10 mouse cellular contexts compared by ENCODE assay signal in genomic region chr1:153414962-153415361, GRCm38 (mm10). TPM values are rescaled to one million over a fixed set of nuclear protein-coding genes. Genes with fewer than 3 reads are reported as not detected.
A peak's percentile ranks its signal among the peaks of the same experiment; 100 is the strongest.
DNase-seq lines count a peak whose midpoint lies in the region; ATAC-seq and TF ChIP-seq lines count a peak whose summit lies in the region.
"Had no signal": no experiment of that assay in that cellular context is flagged by ENCODE, and none has a peak within 500 bp of the region (broad histone marks: within the 10 kb centered on the region; RNA-seq: fewer than 3 reads in every experiment).

No protein-coding gene starts in this region.

- H3K4me2 ChIP-seq in kidney, embryonic 14.5 days (replicated peaks; ENCODE audit: low read depth, low read length), result no peak overlapping the region
- H3K4me2 ChIP-seq in midbrain, embryonic 13.5 days (replicated peaks), result no peak overlapping the region
- no peak overlapping the region for H3K4me2 ChIP-seq in intestine, postnatal 0 days (replicated peaks; ENCODE audit: low read depth)
- H3K4me2 ChIP-seq: lung, embryonic 14.5 days had no signal

- no peaks in the 10 kb centered on the region for H3K4me1 ChIP-seq in kidney, embryonic 14.5 days (ENCODE audit: control insufficient read depth, insufficient read depth, low read length)
- H3K4me1 ChIP-seq in bone marrow macrophage, adult 2 months (ENCODE audit: control insufficient read depth, insufficient read depth, low read length), result peaks cover 13% of the 10 kb centered on the region
- no peaks in the 10 kb centered on the region for H3K4me1 ChIP-seq in small intestine, adult 2 months (ENCODE audit: control insufficient read depth, insufficient read depth, insufficient read length, low read length)
- H3K4me1 ChIP-seq in midbrain, embryonic 13.5 days (replicated peaks), result no peaks in the 10 kb centered on the region
- H3K4me1 ChIP-seq in intestine, postnatal 0 days (replicated peaks; ENCODE audit: control insufficient read depth, insufficient read depth, low read length), result no peaks in the 10 kb centered on the region

- H3K9me3 ChIP-seq in kidney, embryonic 14.5 days (ENCODE audit: control insufficient read depth, low read length), result no peaks in the 10 kb centered on the region
- no peaks in the 10 kb centered on the region for H3K9me3 ChIP-seq in midbrain, embryonic 13.5 days
- no peaks in the 10 kb centered on the region for H3K9me3 ChIP-seq in intestine, postnatal 0 days (ENCODE audit: control insufficient read depth)

- no peak overlapping the region for H3K27ac ChIP-seq in kidney, embryonic 14.5 days (ENCODE audit: low read depth, low read length)
- H3K27ac ChIP-seq in bone marrow macrophage, adult 2 months (ENCODE audit: insufficient read depth, low read depth, low read length), result peak overlapping the region; percentile 99
- H3K27ac ChIP-seq in small intestine, adult 2 months (ENCODE audit: insufficient read depth, low read depth, low read length), result peak overlapping the region; percentile 63
- no peak overlapping the region for H3K27ac ChIP-seq in midbrain, embryonic 13.5 days
- no peak overlapping the region for H3K27ac ChIP-seq in intestine, postnatal 0 days (ENCODE audit: low read depth, low read length)

- no peak overlapping the region for H3K9ac ChIP-seq in kidney, embryonic 14.5 days (ENCODE audit: low read depth, low read length)
- no peak overlapping the region for H3K9ac ChIP-seq in midbrain, embryonic 13.5 days (replicated peaks)
- no peak overlapping the region for H3K9ac ChIP-seq in intestine, postnatal 0 days (ENCODE audit: low read depth, low read length)
- H3K9ac ChIP-seq: lung, embryonic 14.5 days had no signal

- H3K36me3 ChIP-seq in kidney, embryonic 14.5 days (ENCODE audit: control insufficient read depth, insufficient read depth, low read length), result no peaks in the 10 kb centered on the region
- H3K36me3 ChIP-seq in small intestine, adult 2 months (ENCODE audit: control insufficient read depth, insufficient read depth, low read length), result no peaks in the 10 kb centered on the region
- no peaks in the 10 kb centered on the region for H3K36me3 ChIP-seq in midbrain, embryonic 13.5 days
- H3K36me3 ChIP-seq in intestine, postnatal 0 days (ENCODE audit: control insufficient read depth, insufficient read depth), result no peaks in the 10 kb centered on the region

- 85% methylated on average over 4 of the region's 4 CpGs for WGBS in kidney, embryonic 14.5 days
- WGBS in small intestine, adult 2 months, result 74% methylated on average over 4 of the region's 4 CpGs
- 92% methylated on average over 4 of the region's 4 CpGs for WGBS in midbrain, embryonic 13.5 days
- 79% methylated on average over 4 of the region's 4 CpGs for WGBS in intestine, postnatal 0 days

- ATAC-seq in kidney, embryonic 14.5 days (ENCODE audit: low FRiP score, low TSS enrichment), result no peak
- ATAC-seq in midbrain, embryonic 13.5 days, result no peak
- no peak for ATAC-seq in inflammation-experienced regulatory T-cells, adult 6 months
- ATAC-seq in intestine, postnatal 0 days, result no peak

- intact Hi-C loops in left cerebral cortex, postnatal 25 days (cut with DNase I), result no loop called here

- H3K4me3 ChIP-seq in kidney, embryonic 14.5 days (ENCODE audit: low read length), result no peak overlapping the region
- H3K4me3 ChIP-seq in bone marrow macrophage, adult 2 months (ENCODE audit: insufficient read depth, low read length), result peak overlapping the region; percentile 64; the same call in 1 of the 2 replicates
- no peak overlapping the region for H3K4me3 ChIP-seq in small intestine, adult 2 months (ENCODE audit: low read depth, low read length)
- H3K4me3 ChIP-seq in midbrain, embryonic 13.5 days (replicated peaks), result no peak overlapping the region
- no peak overlapping the region for H3K4me3 ChIP-seq in intestine, postnatal 0 days (ENCODE audit: low read depth, low read length)

- DNase-seq in kidney, adult 8-10 months, result peak; percentile 20
- DNase-seq in left cerebral cortex, postnatal 25 days (ENCODE audit: low spot score in 2 of 2), result peak; percentile 43 to 53
- DNase-seq: lung, embryonic 14.5 days had no signal

- TF ChIP-seq CTCF in bone marrow macrophage, adult 2 months (IDR thresholded peaks at IDR 0.05; ENCODE audit: low read depth, low read length), result no peak
- TF ChIP-seq CTCF in small intestine, adult 2 months (IDR thresholded peaks at IDR 0.05; ENCODE audit: extremely low read depth, insufficient read length, insufficient replicate concordance, low read depth, low read length), result no peak
- no peak for TF ChIP-seq CTCF in intestine, postnatal 0 days (IDR thresholded peaks at IDR 0.05; ENCODE audit: low read depth)

- no peaks in the 10 kb centered on the region for H3K27me3 ChIP-seq in kidney, embryonic 14.5 days (ENCODE audit: control insufficient read depth, insufficient read depth, low read length)
- H3K27me3 ChIP-seq in small intestine, adult 2 months (ENCODE audit: control insufficient read depth, insufficient read depth, low read length), result no peaks in the 10 kb centered on the region
- H3K27me3 ChIP-seq in midbrain, embryonic 13.5 days, result no peaks in the 10 kb centered on the region
- no peaks in the 10 kb centered on the region for H3K27me3 ChIP-seq in intestine, postnatal 0 days (replicated peaks; ENCODE audit: control insufficient read depth, insufficient read depth, low read length)

- TF ChIP-seq POLR2A in bone marrow macrophage, adult 2 months (IDR thresholded peaks at IDR 0.05; ENCODE audit: borderline replicate concordance, low read depth, low read length), result no peak
- TF ChIP-seq POLR2A in small intestine, adult 2 months (IDR thresholded peaks at IDR 0.05; ENCODE audit: low read depth, low read length), result no peak

RNA-seq across cellular contexts. Expression of gene Shcbp1l, which starts 10.0 kb away (rescaled TPM):
- 0.58 and 0.71 TPM in 2 replicates for polyA plus RNA-seq in kidney, embryonic 14.5 days (2014; fragmentation: Nextera tagmentation; extraction: Ambion mirVana)
- 0.84 and 2.0 TPM in 2 replicates for polyA plus RNA-seq in bone marrow macrophage, adult 2 months (2012; ENCODE audit: insufficient read depth, insufficient read length, missing spikeins)
- 1 to 10 TPM; 1.6 to 3.0 TPM for total RNA-seq in left cerebral cortex, postnatal 25 days (2021)
- polyA plus RNA-seq in small intestine, adult 2 months (2012; rRNA removed), result not detected in 2 replicates
- 0.27 and 0.35 TPM in 2 replicates for polyA plus RNA-seq in midbrain, embryonic 13.5 days (2015; fragmentation: Nextera tagmentation; extraction: Ambion mirVana)
- under 1 TPM; 0.28 to 0.54 (median 0.52) TPM for polyA plus RNA-seq in inflammation-experienced regulatory T-cells, adult 6 months (2017; shearing (Covaris generic))
- 0.12 TPM in 1 of 2 replicates, not detected in the other for polyA plus RNA-seq in intestine, postnatal 0 days (2015; fragmentation: Nextera tagmentation; extraction: Ambion mirVana)
- total RNA-seq: gastrocnemius, postnatal 36 days had no signal

Comparison
In these comparisons a context has a peak if more than half of its experiments do, and no peak if none do; other contexts are left out.
1. H3K27ac ChIP-seq: peak in bone marrow macrophage, adult 2 months (single experiment) and small intestine, adult 2 months (single experiment); none in kidney, embryonic 14.5 days (single experiment), midbrain, embryonic 13.5 days (single experiment) and intestine, postnatal 0 days (single experiment).